Mouse (Mus musculus) cerebral cortex, adult 2 months (tissue): Measurements from ENCODE around the gene 1700067K01Rik.

ENCODE experiments used
- whole genome bisulfite sequencing: fragments of 180-500 bp; shearing (Covaris S2); methylation state at CpG from one replicate; pipeline ENCODE4 v1.1.7; 2018; 5-methylcytosine and 5-hydroxymethylcytosine counted together

1700067K01Rik gene

DNA sequence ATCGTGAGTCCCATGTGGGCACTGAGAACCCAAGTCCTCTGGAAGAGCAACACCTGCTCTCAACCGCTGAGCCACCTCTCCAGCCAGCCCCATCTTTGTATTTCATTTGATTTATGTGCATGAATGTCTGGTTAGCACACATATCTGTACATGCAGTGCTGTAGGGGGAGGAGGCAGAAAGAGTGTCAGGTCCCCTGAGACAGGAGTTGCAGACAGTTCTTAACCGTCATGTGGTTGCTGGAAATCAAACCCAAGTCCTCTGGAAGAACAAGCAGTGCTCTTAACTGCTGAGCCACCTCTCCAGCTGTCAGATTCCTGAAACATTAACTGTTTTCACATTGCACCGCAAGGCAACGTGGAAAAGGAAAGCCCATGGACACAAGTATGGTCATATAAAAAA lies 46.9 kb downstream of the 1700067K01Rik start:
- WGBS, result 91% methylated on average over 5 of the region's 5 CpGs

DNA sequence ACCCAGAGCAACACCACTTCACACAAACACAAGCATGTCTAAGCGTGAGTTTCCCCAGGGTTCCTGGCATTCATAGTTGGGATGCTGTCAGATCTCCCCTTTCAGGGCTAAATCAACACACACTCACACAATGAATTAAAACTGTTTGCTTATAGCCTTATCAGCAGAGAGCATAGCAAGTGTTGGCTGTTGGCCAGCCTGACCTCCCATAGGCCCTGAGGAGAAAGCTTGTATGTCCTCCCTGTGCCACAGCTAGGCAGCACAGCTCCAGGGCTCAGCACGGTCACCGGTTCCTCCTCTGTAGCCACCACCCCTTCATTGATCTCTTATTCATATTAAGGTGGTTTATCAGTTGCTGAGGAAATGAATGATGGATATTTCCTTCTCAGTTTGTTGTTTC lies 51.4 kb downstream of the 1700067K01Rik start:
- 84% methylated on average over 3 of the region's 3 CpGs for WGBS

GRCm38 (mm10) chr8:84053229-84053628 lies 51.9 kb downstream of the 1700067K01Rik start:
- 97% methylated on average over 5 of the region's 5 CpGs for WGBS
